Mouse (Mus musculus): ENCODE results near the gene Baiap2. TPM values are rescaled to one million over a fixed set of nuclear protein-coding genes. Genes with fewer than 3 reads are reported as not detected.
A peak's percentile ranks its signal among the peaks of the same experiment; 100 is the strongest.

The Baiap2 gene
- total RNA-seq, 2 experiments from 2014 or later: 249 to 287 TPM

DNA sequence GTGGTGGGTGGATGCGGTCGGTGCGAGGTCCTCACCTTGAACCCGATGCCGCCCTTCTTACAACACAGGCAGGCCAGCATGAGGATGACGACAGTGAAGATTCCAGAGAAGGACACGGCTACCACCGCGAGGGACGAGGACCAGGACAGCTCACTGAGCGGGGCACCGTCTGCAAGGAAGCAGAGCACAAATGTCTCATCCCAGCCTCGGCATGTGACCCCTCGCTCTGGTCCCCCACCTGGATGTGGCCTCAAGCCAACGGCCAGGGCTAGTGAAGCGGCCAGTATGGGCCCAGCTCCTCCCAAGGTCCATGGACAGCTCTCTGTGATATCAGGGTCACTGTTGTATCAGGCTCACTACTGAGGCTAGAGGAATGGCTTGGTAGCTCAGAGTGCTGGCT is 78.8 kb downstream of the Baiap2 start:
- no peak for DNase-seq (ENCODE audit: extremely low spot score in 1 of 2, low spot score in 2 of 2)
- no peak overlapping the region; the same call in 1 of the 2 replicates for H3K27ac ChIP-seq
- no peak for TF ChIP-seq CTCF (IDR thresholded peaks at IDR 0.05)
- intact Hi-C loops (cut with DNase I): no loop called here
- no peak overlapping the region for H3K4me3 ChIP-seq

DNA sequence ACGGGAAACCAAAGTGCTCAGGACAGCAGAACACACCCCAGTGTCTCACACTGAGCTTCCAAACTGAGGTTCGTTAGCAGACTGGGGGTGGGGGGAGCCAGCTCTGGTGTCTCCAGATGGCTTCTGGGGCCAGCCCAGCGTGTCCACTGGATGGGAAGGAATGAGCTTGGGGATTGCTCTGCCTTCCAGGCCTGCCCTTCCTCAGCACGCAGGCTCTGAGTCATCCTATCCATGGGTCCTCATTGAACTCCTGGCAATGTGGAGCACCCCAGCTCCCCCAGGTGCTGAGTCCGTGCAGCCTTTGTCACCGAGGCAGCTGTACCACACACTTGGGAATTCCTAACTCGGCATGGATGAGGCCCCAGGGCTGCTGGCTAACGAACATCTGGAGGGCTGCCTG is 79.7 kb downstream of the Baiap2 start:
- TF ChIP-seq CTCF (IDR thresholded peaks at IDR 0.05): no peak
- Histone ChIP-seq H3K4me3 (no peak overlapping the region), H3K27ac (peak overlapping the region; percentile 41)
- DNase-seq (ENCODE audit: extremely low spot score in 1 of 2, low spot score in 2 of 2): no peak
- intact Hi-C loops (cut with DNase I): no loop called here

DNA sequence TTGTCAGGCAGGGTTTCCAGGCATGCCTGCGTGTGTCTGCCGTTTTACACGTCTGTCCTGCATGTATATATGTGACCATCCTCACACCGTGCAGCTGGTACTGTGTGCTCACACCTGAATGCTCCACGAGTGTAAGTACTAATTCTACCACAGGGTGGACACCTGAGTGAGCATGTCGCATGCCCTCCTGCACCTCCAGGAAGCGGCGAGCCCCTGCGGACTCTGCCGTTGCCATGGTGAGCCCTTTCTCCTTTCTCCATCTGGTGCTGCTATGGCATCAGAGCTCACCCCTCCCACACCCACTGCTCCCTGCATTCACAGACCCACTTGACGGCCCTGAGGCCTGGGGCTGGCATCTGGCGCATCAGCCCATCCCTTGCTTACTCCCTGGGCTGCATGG is 80.3 kb downstream of the Baiap2 start:
- no peak for DNase-seq (ENCODE audit: extremely low spot score in 1 of 2, low spot score in 2 of 2)
- Histone ChIP-seq H3K27ac (peak overlapping the region; percentile 80), H3K4me3 (no peak overlapping the region; the same call in 1 of the 2 replicates)
- intact Hi-C loops (cut with DNase I): no loop called here
- no peak; the same call in none of the 2 replicates for TF ChIP-seq CTCF (IDR thresholded peaks at IDR 0.05)

DNA sequence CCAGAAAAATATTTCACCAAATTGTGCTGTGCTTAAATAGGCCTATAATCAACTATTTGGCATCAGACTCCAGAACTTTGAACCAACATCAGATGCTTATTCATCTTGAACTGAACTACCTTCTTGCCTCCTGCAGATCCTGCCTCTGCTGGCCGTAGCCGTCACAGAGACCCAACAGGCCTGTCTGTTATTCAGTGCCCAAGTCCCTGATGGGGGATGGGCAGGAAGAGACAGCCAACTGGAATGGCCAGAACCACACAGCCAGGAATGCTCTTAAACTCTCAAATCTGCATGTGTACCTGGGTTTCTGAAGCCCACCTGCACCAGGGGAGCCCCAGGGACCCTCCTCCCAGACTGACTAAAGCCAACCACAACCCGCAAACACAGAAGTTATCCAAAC is 84.4 kb downstream of the Baiap2 start:
- DNase-seq (ENCODE audit: extremely low spot score in 1 of 2, low spot score in 2 of 2): no peak
- no peak for TF ChIP-seq CTCF (IDR thresholded peaks at IDR 0.05)
- H3K27ac ChIP-seq: peak overlapping the region; percentile 15; the same call in 1 of the 2 replicates
- intact Hi-C loops (cut with DNase I): no loop called here
- H3K4me3 ChIP-seq: no peak overlapping the region

DNA sequence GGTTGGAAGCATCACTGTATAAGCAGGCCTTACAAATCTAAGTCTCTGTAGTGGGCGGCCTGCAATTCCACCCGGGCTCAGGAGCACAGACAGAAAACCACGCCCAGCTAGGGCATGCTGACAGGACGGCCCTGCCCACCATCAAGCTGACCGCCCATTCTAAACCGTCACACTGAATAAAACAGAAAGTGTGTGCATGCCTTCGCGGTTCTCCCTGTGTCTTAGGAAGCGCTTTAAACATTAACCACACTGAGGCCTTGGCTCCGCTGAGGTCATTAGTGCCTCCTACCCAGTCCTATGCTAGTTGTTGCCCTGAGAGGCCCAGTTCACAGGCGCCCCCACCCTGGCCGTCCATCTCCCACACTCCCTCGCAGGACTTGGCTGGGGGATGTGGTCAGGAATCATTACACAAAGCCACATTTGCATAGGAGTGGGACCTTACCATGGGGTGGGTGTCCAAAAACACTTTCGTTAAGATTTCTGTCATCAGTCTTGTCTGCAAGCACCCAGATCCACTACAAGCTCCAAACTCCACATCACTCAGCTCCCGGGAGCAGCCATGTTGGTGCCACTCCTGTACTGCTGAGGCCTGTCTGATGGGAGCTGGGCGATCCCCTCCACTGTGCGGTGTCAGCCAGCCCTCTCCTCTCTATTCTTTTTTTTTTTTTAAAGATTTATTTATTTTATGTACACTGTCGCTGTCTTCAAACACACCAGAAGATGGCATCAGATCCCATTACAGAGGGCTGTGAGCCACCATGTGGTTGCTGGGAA is 85.9 kb downstream of the Baiap2 start:
- no peak; the same call in 1 of the 2 replicates for TF ChIP-seq CTCF (IDR thresholded peaks at IDR 0.05)
- intact Hi-C loops (cut with DNase I): no loop called here
- H3K27ac ChIP-seq: no peak overlapping the region; the same call in 1 of the 2 replicates
- DNase-seq (ENCODE audit: extremely low spot score in 1 of 2, low spot score in 2 of 2): no peak
- H3K4me3 ChIP-seq: no peak overlapping the region

DNA sequence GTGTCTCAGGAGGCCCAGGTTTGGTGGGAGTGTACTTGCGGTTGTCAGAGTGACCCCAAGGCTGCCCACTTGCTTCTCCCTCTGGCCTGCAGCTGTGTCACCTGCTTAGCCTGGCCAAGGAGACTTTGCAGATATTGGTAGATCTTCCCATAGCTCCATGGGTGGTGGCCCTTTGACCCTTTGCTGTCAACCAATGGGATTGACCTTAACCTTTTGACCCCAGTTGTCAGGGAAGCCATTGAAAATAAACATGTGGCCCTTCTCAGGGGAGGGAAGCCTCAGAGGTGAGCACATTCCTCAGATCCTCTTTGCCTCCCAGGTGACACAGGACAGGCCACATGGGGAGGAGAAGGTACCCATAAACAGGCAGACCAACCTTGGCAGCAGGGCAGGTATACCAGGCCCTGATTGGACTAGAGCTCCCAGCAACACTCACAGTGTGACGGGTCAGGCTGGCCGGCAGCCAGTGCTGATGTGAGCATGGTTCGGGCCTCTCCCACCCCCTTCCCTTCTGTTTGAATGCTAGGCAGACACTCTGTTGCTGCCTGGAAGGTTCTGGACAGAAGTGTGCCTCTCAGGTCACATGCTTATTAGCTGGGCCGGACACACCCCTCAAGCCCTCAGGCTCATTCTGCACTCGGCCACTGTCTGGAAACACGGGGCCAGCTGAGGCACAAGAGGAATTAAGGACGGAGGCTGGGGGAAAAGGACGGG is 87.0 kb downstream of the Baiap2 start:
- no peak overlapping the region for H3K4me3 ChIP-seq
- intact Hi-C loops (cut with DNase I): loop anchor here (1.0 kb wide), 1 partner anchor 36 kb away; no protein-coding TSS in a partner anchor
- TF ChIP-seq CTCF (IDR thresholded peaks at IDR 0.05): no peak
- no peak for DNase-seq (ENCODE audit: extremely low spot score in 1 of 2, low spot score in 2 of 2)
- peak overlapping the region; percentile 13 for H3K27ac ChIP-seq

DNA sequence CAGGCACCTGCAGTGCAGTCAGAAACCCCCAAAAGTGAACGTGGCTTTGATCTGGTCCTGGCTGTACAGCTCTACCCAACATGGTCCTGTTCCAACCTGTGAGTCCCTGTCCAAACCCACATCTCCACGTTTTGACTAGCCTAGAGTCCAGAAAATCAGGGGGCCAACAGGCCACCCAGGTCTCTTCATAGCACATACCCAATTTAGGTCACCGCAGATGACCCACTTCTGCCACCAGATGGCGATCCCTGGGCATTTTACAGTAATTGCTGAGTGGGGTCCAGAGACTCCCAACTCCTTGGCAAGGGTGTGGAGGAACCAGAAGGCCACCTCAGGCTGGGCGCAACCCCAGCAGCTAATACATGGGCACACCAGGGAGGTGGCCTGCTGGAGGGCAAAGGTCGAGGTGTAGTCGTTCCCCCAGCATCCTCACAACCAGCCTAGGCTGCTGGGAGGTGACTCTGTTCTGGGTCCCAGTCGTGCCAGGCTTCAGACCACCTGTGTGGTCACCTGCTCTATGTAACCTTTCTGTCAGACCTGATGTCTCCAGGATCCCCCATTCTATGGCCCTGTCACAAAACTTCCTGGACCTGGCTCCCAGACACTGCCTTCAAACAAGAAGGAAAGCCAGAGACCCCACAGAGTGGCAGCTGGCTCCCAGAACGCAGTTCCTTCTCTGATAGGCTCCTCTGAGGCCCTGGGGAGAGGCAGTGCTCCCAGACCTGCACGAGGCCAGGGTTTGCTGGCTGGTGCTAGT is 87.8 kb downstream of the Baiap2 start:
- no peak overlapping the region for H3K4me3 ChIP-seq
- DNase-seq (ENCODE audit: extremely low spot score in 1 of 2, low spot score in 2 of 2): no peak
- intact Hi-C loops (cut with DNase I): loop anchor here (1.0 kb wide), 1 partner anchor 35 kb away; no protein-coding TSS in a partner anchor
- peak overlapping the region; percentile 13 for H3K27ac ChIP-seq
- peak; percentile 69 for TF ChIP-seq CTCF (IDR thresholded peaks at IDR 0.05)

DNA sequence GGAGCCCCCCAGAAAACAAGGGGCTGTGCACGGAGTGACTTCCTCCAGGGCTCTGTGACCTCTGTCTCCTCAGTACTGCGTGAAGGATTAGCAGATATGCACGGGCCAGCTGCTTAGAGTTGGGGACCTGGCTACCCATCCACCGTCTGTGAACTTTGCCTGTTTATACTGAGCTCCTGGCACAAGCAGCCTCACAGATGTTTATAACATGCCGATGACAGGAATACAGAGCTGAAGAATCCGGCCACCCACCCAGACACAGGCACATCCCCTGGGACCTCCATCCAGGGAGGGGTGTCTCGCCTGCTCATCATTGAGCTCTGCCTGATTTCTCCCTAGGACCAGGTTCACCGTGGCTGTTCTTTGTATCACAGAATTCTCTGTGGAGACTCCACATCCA is 89.5 kb downstream of the Baiap2 start:
- no peak for DNase-seq (ENCODE audit: extremely low spot score in 1 of 2, low spot score in 2 of 2)
- Histone ChIP-seq H3K4me3 (no peak overlapping the region), H3K27ac (no peak overlapping the region)
- intact Hi-C loops (cut with DNase I): no loop called here
- no peak for TF ChIP-seq CTCF (IDR thresholded peaks at IDR 0.05)

DNA sequence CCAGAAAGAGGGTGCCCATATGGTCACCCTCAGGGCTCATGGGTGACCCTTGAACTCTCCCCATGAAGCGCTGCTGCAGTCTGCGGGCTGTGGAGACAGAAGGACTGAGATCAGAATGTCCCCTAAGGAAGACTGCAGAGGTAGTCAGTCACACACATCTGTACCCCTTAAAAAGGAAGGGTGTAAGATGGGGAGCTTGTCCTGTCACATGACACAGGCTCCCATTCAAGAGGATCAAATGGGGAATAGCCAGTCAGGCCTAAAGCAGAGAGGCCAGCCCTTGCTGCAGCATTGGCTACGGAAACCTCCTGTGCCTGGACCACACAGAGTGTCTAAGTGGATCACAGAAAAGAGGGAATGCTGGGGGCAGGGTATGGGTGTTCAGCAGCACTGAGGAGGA is 90.9 kb downstream of the Baiap2 start:
- Histone ChIP-seq H3K27ac (no peak overlapping the region), H3K4me3 (no peak overlapping the region)
- TF ChIP-seq CTCF (IDR thresholded peaks at IDR 0.05): no peak
- no peak for DNase-seq (ENCODE audit: extremely low spot score in 1 of 2, low spot score in 2 of 2)
- intact Hi-C loops (cut with DNase I): no loop called here

DNA sequence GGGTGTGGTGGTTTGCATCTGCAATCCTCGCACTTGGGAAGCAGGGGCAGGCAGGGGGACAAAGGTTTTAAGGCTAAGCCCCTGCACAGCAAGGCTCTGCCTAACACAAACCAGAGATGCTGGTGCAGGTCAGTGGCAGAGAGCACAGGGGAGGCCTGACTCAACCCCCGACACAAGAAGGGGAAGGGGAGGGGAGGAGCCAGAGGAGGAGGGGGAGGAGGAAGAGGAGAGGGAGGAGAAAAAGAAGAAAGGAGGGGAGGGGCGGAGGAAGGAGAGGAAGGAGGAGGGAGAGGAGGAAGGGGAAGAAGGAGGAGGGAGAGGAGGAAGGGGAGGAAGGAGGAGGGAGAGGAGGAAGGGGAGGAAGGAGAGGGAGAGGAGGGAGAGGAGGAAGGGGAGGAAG is 91.7 kb downstream of the Baiap2 start:
- intact Hi-C loops (cut with DNase I): no loop called here
- Histone ChIP-seq H3K27ac (no peak overlapping the region), H3K4me3 (no peak overlapping the region)
- TF ChIP-seq CTCF (IDR thresholded peaks at IDR 0.05): no peak
- DNase-seq (ENCODE audit: extremely low spot score in 1 of 2, low spot score in 2 of 2): no peak

DNA sequence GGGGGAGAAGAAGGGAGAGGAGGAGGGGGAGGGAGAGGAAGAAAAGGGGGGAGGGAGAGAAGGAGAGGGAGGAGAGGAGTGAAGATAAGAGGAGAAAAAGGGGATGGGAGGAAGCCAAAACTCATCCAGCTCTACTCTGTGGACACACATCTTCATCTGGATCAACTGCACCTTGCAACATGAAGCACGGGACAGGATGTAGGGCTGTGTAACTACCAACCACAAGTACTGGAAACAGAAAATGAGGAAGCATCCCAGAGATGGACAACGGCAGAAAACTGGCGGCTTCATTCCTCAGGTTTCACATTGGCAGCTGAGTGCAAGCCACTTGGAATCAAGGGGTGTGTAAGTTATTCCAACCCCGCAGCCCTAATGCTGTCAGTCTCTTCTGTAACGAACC is 92.2 kb downstream of the Baiap2 start:
- intact Hi-C loops (cut with DNase I): no loop called here

DNA sequence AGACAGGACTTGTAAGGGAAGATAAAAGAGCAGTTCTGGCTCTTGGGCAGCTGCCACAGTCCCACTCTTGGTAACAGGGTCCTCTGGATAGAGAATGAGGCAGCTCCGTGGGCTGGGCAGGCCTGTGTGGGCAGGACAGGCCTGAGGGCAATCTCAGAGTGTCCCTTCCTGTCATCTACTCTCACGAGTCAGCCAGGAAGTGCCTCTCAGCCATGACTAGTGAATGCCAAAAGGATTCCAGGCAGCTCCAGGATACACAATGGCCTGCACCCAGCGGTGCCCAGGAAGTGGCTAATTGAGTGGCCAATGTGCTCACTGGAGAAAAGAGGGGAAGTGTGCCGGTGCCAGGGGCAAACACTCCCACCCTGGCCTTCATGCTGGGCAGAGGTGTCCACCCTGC is 97.0 kb downstream of the Baiap2 start:
- Histone ChIP-seq H3K27ac (peak overlapping the region; percentile 86), H3K4me3 (no peak overlapping the region)
- intact Hi-C loops (cut with DNase I): no loop called here
- TF ChIP-seq CTCF (IDR thresholded peaks at IDR 0.05): no peak
- DNase-seq (ENCODE audit: extremely low spot score in 1 of 2, low spot score in 2 of 2): no peak

More for the DNA sequence above, 92.2 kb downstream of the Baiap2 start:
- DNase-seq (ENCODE audit: extremely low spot score in 1 of 2, low spot score in 2 of 2): no peak
- no peak overlapping the region for H3K27ac ChIP-seq
- no peak for TF ChIP-seq CTCF (IDR thresholded peaks at IDR 0.05)
- H3K4me3 ChIP-seq: no peak overlapping the region

Measured in left cerebral cortex, adult 2 months (tissue).